In genomic region chr1:62276466-62276865, GRCm38 (mm10) we compare ENCODE assay signal across 8 mouse cellular contexts.
"Had no signal": no experiment of that assay in that cellular context is flagged by ENCODE, and none has a peak within 500 bp of the region (broad histone marks: within the 10 kb centered on the region; RNA-seq: fewer than 3 reads in every experiment).

No protein-coding gene starts in this region.

- DNase-seq: liver, postnatal 0 days; lung, adult 2 months; lung, postnatal 14 days; lung, postnatal 36 days; right cerebral cortex, postnatal 14 days; thymus, adult 2 months; thymus, postnatal 25 days; thymus, postnatal 4 days had no signal
